In the genomic region with DNA sequence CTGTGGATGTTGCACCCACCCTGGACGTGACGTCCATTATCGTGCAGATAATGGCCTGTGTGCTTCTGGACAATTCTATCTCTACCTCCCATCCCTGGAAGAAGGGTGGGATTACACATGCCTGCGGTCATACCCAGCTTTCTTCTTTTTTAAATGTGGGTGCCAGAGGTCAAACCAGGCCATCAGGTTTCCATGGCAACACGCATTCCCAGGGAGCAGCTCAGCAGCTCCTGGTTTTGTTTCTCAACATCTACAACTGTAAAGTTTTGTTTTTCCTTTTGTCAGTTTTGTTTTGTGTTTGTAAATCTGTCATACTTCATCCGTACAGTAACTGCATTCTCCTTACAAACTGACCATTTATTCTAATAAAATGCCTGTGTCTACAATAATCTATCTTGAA, we compare ENCODE assay signal across 16 mouse cellular contexts.
"Had no signal": no experiment of that assay in that cellular context is flagged by ENCODE, and none has a peak within 500 bp of the region (broad histone marks: within the 10 kb centered on the region; RNA-seq: fewer than 3 reads in every experiment).

No protein-coding gene starts in this region.

- H3K9ac ChIP-seq: kidney, embryonic 15.5 days; limb, embryonic 12.5 days; liver, embryonic 13.5 days; liver, postnatal 0 days; lung, embryonic 15.5 days; midbrain, embryonic 12.5 days; neural tube, embryonic 15.5 days had no signal

- H3K36me3 ChIP-seq: midbrain, embryonic 12.5 days had no signal

- H3K4me3 ChIP-seq: kidney, embryonic 15.5 days; limb, embryonic 12.5 days; liver, embryonic 13.5 days; lung, embryonic 15.5 days; midbrain, embryonic 12.5 days; myocyte; neural tube, embryonic 15.5 days had no signal

- ATAC-seq: liver, postnatal 0 days had no signal

- H3K27ac ChIP-seq: kidney, embryonic 15.5 days; limb, embryonic 12.5 days; liver, embryonic 13.5 days; lung, embryonic 15.5 days; midbrain, embryonic 12.5 days; neural tube, embryonic 15.5 days had no signal

- DNase-seq: kidney, adult 2 months; kidney, postnatal 14 days; liver; liver, embryonic 13.5 days; liver, postnatal 0 days; lung, postnatal 14 days; right cerebral cortex, adult 18-20 months; right cerebral cortex, postnatal 25 days; thymus, adult 2 months; thymus, postnatal 25 days had no signal

- H3K27me3 ChIP-seq: kidney, embryonic 15.5 days; limb, embryonic 12.5 days; liver, embryonic 13.5 days; lung, embryonic 15.5 days; midbrain, embryonic 12.5 days; neural tube, embryonic 15.5 days had no signal

- H3K9me3 ChIP-seq: kidney, embryonic 15.5 days; limb, embryonic 12.5 days; liver, embryonic 13.5 days; lung, embryonic 15.5 days; midbrain, embryonic 12.5 days; neural tube, embryonic 15.5 days had no signal

- H3K4me1 ChIP-seq: kidney, embryonic 15.5 days; limb, embryonic 12.5 days; liver, embryonic 13.5 days; lung, embryonic 15.5 days; neural tube, embryonic 15.5 days had no signal

- H3K4me2 ChIP-seq: kidney, embryonic 15.5 days; limb, embryonic 12.5 days; liver, embryonic 13.5 days; lung, embryonic 15.5 days; midbrain, embryonic 12.5 days; neural tube, embryonic 15.5 days had no signal
